Mouse (Mus musculus): ENCODE data around the gene Il22ra1. TPM values are rescaled to one million over a fixed set of nuclear protein-coding genes. Genes with fewer than 3 reads are reported as not detected.

Il22ra1 gene
- total RNA-seq, 2 experiments from 2014 or later, result not detected

DNA sequence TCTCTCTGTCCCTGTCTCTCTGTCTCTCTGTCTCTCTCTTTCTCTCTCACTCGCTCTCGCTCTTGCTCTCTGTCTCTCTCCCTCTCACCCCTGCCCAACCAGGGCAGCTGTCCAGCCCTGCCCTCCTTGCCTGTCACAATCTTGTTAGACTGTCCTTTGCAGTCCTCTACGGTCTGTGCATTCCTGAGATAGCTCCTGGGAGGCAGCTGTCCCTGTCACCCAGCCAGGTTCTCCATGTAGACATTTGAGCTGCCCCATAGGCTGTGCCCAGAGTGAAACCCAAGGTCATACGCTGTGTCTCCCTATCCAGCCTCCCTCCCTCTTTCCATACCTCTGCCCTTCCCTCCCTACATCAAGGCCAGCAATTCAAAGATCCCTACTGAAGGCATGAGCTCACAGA lies 44.7 kb downstream of the Il22ra1 start:
- DNase-seq, result no peak

DNA sequence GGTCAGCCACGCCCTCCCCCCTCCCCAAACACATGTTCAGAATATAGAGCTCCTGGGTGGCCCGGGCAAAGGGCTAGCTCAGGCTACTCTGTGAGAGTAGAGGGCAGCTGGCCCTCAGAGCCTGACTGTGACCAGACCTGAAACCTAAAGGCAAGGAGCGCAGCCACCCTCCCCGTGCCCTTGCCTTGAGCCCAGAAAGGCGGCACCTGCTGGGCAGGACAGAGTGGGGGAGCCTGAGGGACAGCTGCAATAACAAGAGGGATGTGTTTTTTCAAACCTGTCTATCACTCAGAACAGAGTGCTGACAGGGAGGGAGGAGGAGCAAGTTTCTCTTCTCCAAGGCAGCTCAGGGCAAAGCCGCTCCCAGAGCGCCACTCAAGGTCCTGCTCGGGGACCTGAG lies 46.5 kb downstream of the Il22ra1 start:
- no peak for DNase-seq

DNA sequence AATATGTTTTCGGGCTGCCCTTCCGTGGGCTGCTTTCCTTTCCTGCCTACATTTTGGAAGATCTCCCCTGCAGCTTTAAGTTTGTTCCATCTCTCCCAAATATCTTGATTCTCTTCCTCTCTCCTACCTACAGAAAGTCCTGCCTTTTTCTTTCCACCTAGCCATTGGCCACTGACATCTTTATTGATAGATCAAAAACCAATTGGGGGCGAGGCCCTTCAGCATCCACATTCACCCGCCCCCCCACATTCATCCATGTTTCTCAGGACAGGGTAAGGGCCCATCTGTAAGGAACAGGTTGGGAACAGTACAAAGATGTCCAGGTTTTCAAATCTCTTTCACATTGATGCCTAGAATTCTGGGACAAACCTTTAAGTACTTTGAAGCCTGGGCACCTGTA lies 48.9 kb downstream of the Il22ra1 start:
- DNase-seq, result no peak

DNA sequence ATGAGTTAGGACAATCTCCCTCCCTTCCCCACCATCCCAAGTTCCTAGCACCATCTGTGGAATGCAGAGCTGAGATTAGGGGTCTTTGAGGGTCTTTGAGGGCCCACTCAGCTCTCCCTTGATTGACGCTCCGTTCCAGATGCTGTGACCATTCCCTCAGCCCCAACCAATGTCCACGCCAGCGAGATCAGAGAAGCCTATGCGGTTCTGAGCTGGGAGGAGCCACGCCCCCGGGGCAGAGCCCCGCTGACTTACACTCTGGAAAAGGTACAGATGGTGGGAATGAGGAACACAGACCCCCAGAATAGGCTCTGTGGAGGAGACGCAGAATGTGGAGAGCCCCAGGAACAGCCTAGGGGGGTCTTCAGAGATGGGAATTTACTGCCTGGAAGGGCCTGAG lies 51.7 kb downstream of the Il22ra1 start:
- DNase-seq, result no peak

GRCm38 (mm10) chr4:135780255-135780654 lies 52.3 kb downstream of the Il22ra1 start:
- no peak for DNase-seq

DNA sequence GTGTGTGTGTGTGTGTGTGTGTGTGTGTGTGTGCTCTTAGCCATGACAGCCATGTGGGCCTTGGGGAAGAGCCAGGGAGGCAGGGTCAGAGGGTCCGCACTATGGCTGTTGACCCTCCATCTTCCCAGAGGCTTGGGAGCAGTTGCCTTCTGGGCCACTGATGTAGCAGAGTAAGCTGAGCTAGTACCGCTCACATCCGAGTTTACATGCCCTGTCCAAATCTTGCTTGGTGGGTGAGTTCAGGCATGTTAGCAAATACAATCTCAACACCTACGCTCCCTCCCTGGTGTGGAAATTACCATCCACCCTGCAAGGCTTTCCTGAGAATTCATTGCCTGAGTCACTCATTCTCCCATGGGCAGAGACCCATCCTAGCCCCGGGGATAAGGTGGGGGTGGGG lies 53.3 kb downstream of the Il22ra1 start:
- DNase-seq, result no peak

DNA sequence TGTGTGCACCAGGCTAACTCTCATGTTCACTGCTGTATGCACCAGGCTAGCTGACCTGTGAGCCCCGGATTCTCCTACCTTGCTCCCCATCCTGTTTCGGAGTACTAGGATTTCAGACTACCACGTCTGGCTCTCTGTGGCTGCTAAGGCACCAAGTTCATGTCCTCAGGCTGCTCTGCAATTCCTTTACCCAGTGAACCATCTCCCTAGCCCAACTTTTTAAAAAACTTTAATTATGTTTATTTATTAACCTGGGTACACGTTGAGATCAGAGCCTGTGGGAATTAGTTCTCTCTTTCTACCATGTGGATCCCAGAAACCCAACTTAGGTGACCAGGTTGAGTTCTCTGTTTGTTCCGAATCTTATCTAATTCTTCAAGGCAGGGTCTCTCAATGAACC lies 58.6 kb downstream of the Il22ra1 start:
- no peak for DNase-seq

GRCm38 (mm10) chr4:135787271-135787670 lies 59.3 kb downstream of the Il22ra1 start:
- DNase-seq, result no peak

GRCm38 (mm10) chr4:135789135-135789534 lies 61.2 kb downstream of the Il22ra1 start:
- DNase-seq, result no peak

DNA sequence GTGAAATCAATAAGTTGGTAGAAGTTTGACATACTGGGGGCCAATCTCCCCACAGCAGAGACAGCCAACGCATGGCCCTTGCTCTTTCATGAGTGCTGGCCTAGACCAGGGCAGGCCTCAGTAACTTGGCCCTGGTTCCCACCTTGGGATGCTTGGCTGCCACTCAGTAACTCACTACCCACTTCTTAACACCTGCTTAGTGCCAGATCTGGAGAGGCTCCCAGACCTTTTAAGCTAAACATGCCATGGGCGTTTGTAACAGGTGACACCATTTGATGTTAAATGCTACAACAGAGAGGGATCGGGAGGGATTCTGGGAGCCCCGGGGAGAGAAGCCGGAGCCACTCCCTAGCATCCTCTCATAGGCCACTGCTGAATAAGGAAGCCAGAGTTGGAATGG lies 64.8 kb downstream of the Il22ra1 start:
- no peak for DNase-seq

DNA sequence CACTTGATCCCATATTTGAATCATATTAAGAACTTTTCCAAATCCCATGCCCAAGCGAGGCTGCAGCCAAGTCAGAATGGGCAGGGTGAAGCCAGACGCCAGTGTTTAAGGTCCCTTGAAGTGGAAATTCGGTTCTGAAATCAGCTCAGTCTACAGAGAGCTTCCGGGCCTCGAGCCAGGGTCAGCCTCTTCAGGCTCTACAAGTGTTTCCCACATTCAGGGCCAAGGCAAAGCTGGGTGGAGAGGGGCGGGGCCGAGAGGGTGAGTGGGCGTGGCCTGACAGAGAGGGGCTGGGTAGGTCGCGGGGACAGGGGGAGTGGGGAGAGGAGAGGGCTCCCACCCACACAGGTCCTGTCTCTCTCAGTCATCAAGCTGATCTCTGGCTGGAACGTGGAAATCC lies 70.0 kb downstream of the Il22ra1 start:
- no peak for DNase-seq

- peak; percentile 80 to 85 for DNase-seq
These were observed 73.6 kb downstream of the Il22ra1 start for GRCm38 (mm10) chr4:135801543-135801942.

Other genes starting within 250 kb of the Il22ra1 start
- gene Stpg1, start 233.4 kb upstream of the Il22ra1 start, total RNA-seq (2021), result 1 to 10 TPM; 1.1 to 1.8 TPM
- 10 to 100 TPM; 78.2 to 85.6 TPM for gene Nipal3, start 233.1 kb upstream of the Il22ra1 start, total RNA-seq (2021)
- gene Grhl3, start 154.5 kb upstream of the Il22ra1 start, total RNA-seq (2021), result under 1 TPM; 0.66 to 0.70 TPM
- gene Ifnlr1, start 41.9 kb upstream of the Il22ra1 start, total RNA-seq (2021), result under 1 TPM; 0.08 to 0.10 TPM
- under 1 TPM; 0.60 to 0.71 TPM for gene Myom3, start 31.5 kb downstream of the Il22ra1 start, total RNA-seq (2021)
- gene Srsf10, start 127.6 kb downstream of the Il22ra1 start, total RNA-seq (2021), result 100 to 1,000 TPM in 1 of 2 experiments, 10 to 100 TPM in 1; 93.9 to 103 TPM
- gene Pnrc2, start 145.7 kb downstream of the Il22ra1 start, total RNA-seq (2021), result 10 to 100 TPM; 54.5 to 56.3 TPM
- gene Cnr2, start 167.2 kb downstream of the Il22ra1 start, total RNA-seq (2021), result under 1 TPM in 1 of 2 experiments, not detected in 1; 0.15 TPM
- gene Fuca1, start 192.6 kb downstream of the Il22ra1 start, total RNA-seq (2021), result 10 to 100 TPM; 33.4 to 43.1 TPM
- 10 to 100 TPM; 35.5 to 36.4 TPM for gene Hmgcl, start 218.3 kb downstream of the Il22ra1 start, total RNA-seq (2021)
- 10 to 100 TPM; 17.7 to 20.7 TPM for gene Gale, start 235.6 kb downstream of the Il22ra1 start, total RNA-seq (2021)
- 100 to 1,000 TPM in 1 of 2 experiments, 10 to 100 TPM in 1; 93.4 to 106 TPM for gene Lypla2, start 244.5 kb downstream of the Il22ra1 start, total RNA-seq (2021)